Mouse (Mus musculus) hindbrain, postnatal 0 days (tissue): ENCODE measurements at regions not wholly inside any gene's neighbourhood (a gene's known extent, or its start where the extent isn't known, plus 50 kb on each side); places are given as distances from the start of the nearest gene placed in this dataset.
A peak's percentile ranks its signal among the peaks of the same experiment; 100 is the strongest.

Experiments used
- ATAC-seq: fragments of 200-750 bp; cut with Nextera tagmentation; 2 replicates; pipeline ENCODE4 v1.8.0; 2017; ENCODE audit warnings: mild to moderate bottlenecking, moderate TSS enrichment, moderate library complexity
- DNase-seq: peaks from one replicate; pipeline ENCODE4 v3.0.0-alpha.2; 2015; ENCODE audit warnings: low spot score
- H3K27ac ChIP-seq: fragments of 300-500 bp; sonication (generic); 2 replicates; pipeline ENCODE4 v1.5.1; 2014; ENCODE audit warnings: mild to moderate bottlenecking
- H3K27me3 ChIP-seq: fragments of 300-500 bp; sonication (generic); 2 replicates; pipeline ENCODE4 v1.6.1; 2014; ENCODE audit warnings: low read length, mixed read lengths; ENCODE audit not compliant: insufficient read depth
- H3K36me3 ChIP-seq: fragments of 300-500 bp; sonication (generic); 2 replicates; pipeline ENCODE4 v1.6.1; 2014; ENCODE audit warnings: low read length, mixed read lengths; ENCODE audit not compliant: insufficient read depth
- H3K4me1 ChIP-seq: fragments of 300-500 bp; sonication (generic); 2 replicates; pipeline ENCODE4 v1.6.1; 2014; ENCODE audit warnings: antibody characterized with exemption, low read length, mixed read lengths; ENCODE audit not compliant: insufficient read depth
- H3K4me2 ChIP-seq: fragments of 300-500 bp; sonication (generic); 2 replicates; pipeline ENCODE4 v1.6.1; 2014; ENCODE audit warnings: low read depth, mild to moderate bottlenecking, low read length, moderate library complexity, mixed read lengths
- H3K4me3 ChIP-seq: fragments of 300-500 bp; sonication (generic); 2 replicates; pipeline ENCODE4 v1.5.1; 2014; ENCODE audit warnings: low read length
- H3K9ac ChIP-seq: fragments of 300-500 bp; sonication (generic); replicated peaks from 2 replicates; pipeline ENCODE4 v1.6.1; 2014; ENCODE audit warnings: mild to moderate bottlenecking, low read length, moderate library complexity, mixed read lengths
- H3K9me3 ChIP-seq: fragments of 300-500 bp; sonication (generic); 2 replicates; pipeline ENCODE4 v1.6.1; 2016; ENCODE audit warnings: low read length, mixed read lengths
- CTCF ChIP-seq: IDR thresholded peaks from 2 replicates; pipeline ENCODE4 v1.5.1; 2016; ENCODE audit warnings: antibody characterized with exemption, control low read depth, low read depth
- WGBS: fragments of 180-500 bp; shearing (Covaris S2); extraction: QIAGEN DNeasy Blood & Tissue Kit; methylation state at CpG from one replicate; pipeline ENCODE4 v1.1.7; 2014; 5-methylcytosine and 5-hydroxymethylcytosine counted together

- DNase-seq (no peak), ATAC-seq (no peak)
- Histone ChIP-seq H3K36me3 (no peaks in the 10 kb centered on the region), H3K4me3 (no peak overlapping the region), H3K9ac (no peak overlapping the region), H3K9me3 (no peaks in the 10 kb centered on the region), H3K4me1 (peaks cover 10% of the 10 kb centered on the region), H3K4me2 (peak overlapping the region; percentile 0; the same call in 1 of the 2 replicates), H3K27me3 (no peaks in the 10 kb centered on the region), H3K27ac (no peak overlapping the region)
- 62% methylated on average over 13 of the region's 13 CpGs for WGBS
- TF ChIP-seq CTCF = no peak
These were observed 95.1 kb downstream of the Cpn2 start for GRCm38 (mm10) chr16:30172136-30172731.

- no peak overlapping the region for H3K27ac ChIP-seq
- no peaks in the 10 kb centered on the region for H3K9me3 ChIP-seq
- WGBS = 26% methylated on average over 9 of the region's 9 CpGs
- H3K27me3 ChIP-seq = no peaks in the 10 kb centered on the region
- H3K4me3 ChIP-seq = no peak overlapping the region
- no peak overlapping the region for H3K4me2 ChIP-seq
- no peak overlapping the region for H3K9ac ChIP-seq
- ATAC-seq = peak; percentile 63
- DNase-seq = peak; percentile 74
- peaks cover 10% of the 10 kb centered on the region for H3K4me1 ChIP-seq
- no peaks in the 10 kb centered on the region for H3K36me3 ChIP-seq
- no peak for TF ChIP-seq CTCF
These were observed 94.5 kb downstream of the Cpn2 start for GRCm38 (mm10) chr16:30172798-30173202.

GRCm38 (mm10) chr16:30173953-30174874 lies 93.1 kb downstream of the Cpn2 start:
- peaks cover 10% of the 10 kb centered on the region for H3K4me1 ChIP-seq
- ATAC-seq (peak; percentile 41; the same call in 1 of the 2 replicates), DNase-seq (peak; percentile 59)
- H3K4me2 ChIP-seq = no peak overlapping the region
- no peaks in the 10 kb centered on the region for H3K36me3 ChIP-seq
- 45% methylated on average over 8 of the region's 8 CpGs for whole genome bisulfite sequencing
- no peak overlapping the region for H3K4me3 ChIP-seq
- no peaks in the 10 kb centered on the region for H3K27me3 ChIP-seq
- no peak overlapping the region for H3K27ac ChIP-seq
- no peak overlapping the region for H3K9ac ChIP-seq
- TF ChIP-seq CTCF = no peak
- no peaks in the 10 kb centered on the region for H3K9me3 ChIP-seq

GRCm38 (mm10) chr16:30176306-30176705 lies 91.0 kb downstream of the Cpn2 start:
- H3K27ac ChIP-seq = no peak overlapping the region
- H3K27me3 ChIP-seq = no peaks in the 10 kb centered on the region
- DNase-seq (no peak), ATAC-seq (no peak)
- H3K9me3 ChIP-seq = no peaks in the 10 kb centered on the region
- whole genome bisulfite sequencing = 79% methylated on average over 5 of the region's 5 CpGs
- no peak overlapping the region for H3K4me2 ChIP-seq
- no peak overlapping the region for H3K4me3 ChIP-seq
- no peak overlapping the region for H3K9ac ChIP-seq
- H3K4me1 ChIP-seq = peaks cover 10% of the 10 kb centered on the region
- no peaks in the 10 kb centered on the region for H3K36me3 ChIP-seq
- TF ChIP-seq CTCF = no peak

DNA sequence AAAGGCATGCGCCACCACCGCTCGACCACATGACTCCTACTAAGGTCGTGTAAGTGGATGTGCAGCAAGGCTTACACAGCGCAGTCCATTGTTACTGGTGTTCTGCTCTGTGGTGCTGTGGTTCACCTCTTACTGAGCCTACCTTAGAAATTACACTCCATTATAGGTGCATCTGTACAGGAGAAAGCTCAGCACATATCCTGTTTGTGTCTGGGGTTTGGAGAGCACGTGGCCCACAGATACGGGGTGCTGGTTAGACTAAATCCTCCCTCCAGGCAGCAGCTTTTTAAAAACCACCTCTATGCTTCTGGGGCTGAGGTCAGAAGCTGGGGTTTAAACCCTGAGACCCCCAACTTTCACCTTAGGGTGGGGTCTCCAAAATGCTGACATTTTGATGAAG lies 89.5 kb downstream of the Cpn2 start:
- Histone ChIP-seq H3K36me3 (no peaks in the 10 kb centered on the region), H3K9me3 (no peaks in the 10 kb centered on the region), H3K4me2 (no peak overlapping the region), H3K4me1 (no peaks in the 10 kb centered on the region), H3K4me3 (no peak overlapping the region), H3K27ac (no peak overlapping the region), H3K9ac (no peak overlapping the region), H3K27me3 (no peaks in the 10 kb centered on the region; the same call in 1 of the 2 replicates)
- ATAC-seq (no peak), DNase-seq (no peak)
- 92% methylated on average over 7 of the region's 7 CpGs for WGBS
- no peak for TF ChIP-seq CTCF

GRCm38 (mm10) chr16:30178596-30178995 lies 88.7 kb downstream of the Cpn2 start:
- no peaks in the 10 kb centered on the region for H3K9me3 ChIP-seq
- DNase-seq (no peak), ATAC-seq (no peak)
- WGBS = 40% methylated on average over 6 of the region's 6 CpGs
- H3K36me3 ChIP-seq = no peaks in the 10 kb centered on the region
- H3K27ac ChIP-seq = no peak overlapping the region
- H3K9ac ChIP-seq = no peak overlapping the region
- H3K27me3 ChIP-seq = no peaks in the 10 kb centered on the region; the same call in 1 of the 2 replicates
- no peaks in the 10 kb centered on the region for H3K4me1 ChIP-seq
- H3K4me3 ChIP-seq = no peak overlapping the region
- H3K4me2 ChIP-seq = no peak overlapping the region
- TF ChIP-seq CTCF = no peak
